Mouse (Mus musculus): ENCODE data around the gene Plbd2.
"Not testable (repeated sequence)": the region's sequence is repeated elsewhere in the genome, so short reads cannot be mapped to it uniquely, and the experiment has no call there.

The Plbd2 gene

GRCm38 (mm10) chr5:120511643-120512220 is 8.3 kb upstream of the Plbd2 start:
- no peak for DNase-seq (ENCODE audit: low read depth, low spot score)

- DNase-seq (ENCODE audit: low read depth, low spot score) = peak; percentile 75
These were observed 7.7 kb upstream of the Plbd2 start, which contains the start of gene Slc8b1 for GRCm38 (mm10) chr5:120510982-120511642. TSS of gene Slc8b1 (plus strand) at chr5:120511168.

GRCm38 (mm10) chr5:120507311-120507710 is 3.9 kb upstream of the Plbd2 start:
- DNase-seq (ENCODE audit: low read depth, low spot score) = no peak

GRCm38 (mm10) chr5:120506490-120506889 is 3.1 kb upstream of the Plbd2 start:
- no peak for DNase-seq (ENCODE audit: low read depth, low spot score)

- DNase-seq (ENCODE audit: low read depth, low spot score) = no peak
These were observed 2.4 kb upstream of the Plbd2 start for GRCm38 (mm10) chr5:120505781-120506180.

GRCm38 (mm10) chr5:120505368-120505767 is 1.9 kb upstream of the Plbd2 start:
- DNase-seq (ENCODE audit: low read depth, low spot score) = no peak

GRCm38 (mm10) chr5:120502675-120503143 is 716 bp downstream of the Plbd2 start:
- DNase-seq (ENCODE audit: low read depth, low spot score) = no peak

- no peak for DNase-seq (ENCODE audit: low read depth, low spot score)
These were observed 1.2 kb downstream of the Plbd2 start for GRCm38 (mm10) chr5:120502147-120502621.

GRCm38 (mm10) chr5:120500609-120501008 is 2.8 kb downstream of the Plbd2 start:
- DNase-seq (ENCODE audit: low read depth, low spot score) = not testable (repeated sequence)

GRCm38 (mm10) chr5:120499202-120499601 is 4.2 kb downstream of the Plbd2 start:
- DNase-seq (ENCODE audit: low read depth, low spot score) = no peak

GRCm38 (mm10) chr5:120497071-120497470 is 6.4 kb downstream of the Plbd2 start:
- DNase-seq (ENCODE audit: low read depth, low spot score) = no peak

- DNase-seq (ENCODE audit: low read depth, low spot score) = no peak
These were observed 7.7 kb downstream of the Plbd2 start for GRCm38 (mm10) chr5:120495703-120496226.

GRCm38 (mm10) chr5:120495064-120495702 is 8.2 kb downstream of the Plbd2 start:
- DNase-seq (ENCODE audit: low read depth, low spot score) = no peak

GRCm38 (mm10) chr5:120493873-120494395 is 9.5 kb downstream of the Plbd2 start:
- DNase-seq (ENCODE audit: low read depth, low spot score) = no peak

- no peak for DNase-seq (ENCODE audit: low read depth, low spot score)
These were observed 10.0 kb downstream of the Plbd2 start for GRCm38 (mm10) chr5:120493440-120493839.

- DNase-seq (ENCODE audit: low read depth, low spot score) = no peak
These were observed 11.0 kb downstream of the Plbd2 start for GRCm38 (mm10) chr5:120492437-120492836.

GRCm38 (mm10) chr5:120490679-120491192 is 12.7 kb downstream of the Plbd2 start:
- DNase-seq (ENCODE audit: low read depth, low spot score) = no peak

GRCm38 (mm10) chr5:120487844-120488243 is 15.6 kb downstream of the Plbd2 start:
- no peak for DNase-seq (ENCODE audit: low read depth, low spot score)

GRCm38 (mm10) chr5:120483399-120483798 is 20.0 kb downstream of the Plbd2 start:
- no peak for DNase-seq (ENCODE audit: low read depth, low spot score)

GRCm38 (mm10) chr5:120481205-120481604 is 22.2 kb downstream of the Plbd2 start:
- no peak for DNase-seq (ENCODE audit: low read depth, low spot score)

GRCm38 (mm10) chr5:120479538-120479937 is 23.9 kb downstream of the Plbd2 start:
- no peak for DNase-seq (ENCODE audit: low read depth, low spot score)

- DNase-seq (ENCODE audit: low read depth, low spot score) = no peak
These were observed 25.4 kb downstream of the Plbd2 start for GRCm38 (mm10) chr5:120477993-120478392.
